Mouse (Mus musculus) megakaryocyte, embryonic 14.5 days (primary cell): ENCODE results near the gene Sel1l3.

Source experiments
- FLI1 ChIP-seq: IDR thresholded peaks from 2 replicates; pipeline ENCODE4 v1.6.1; 2012; ENCODE audit warnings: low read length, inconsistent platforms, mixed read lengths
- GATA1 ChIP-seq: IDR thresholded peaks from 3 replicates; pipeline ENCODE4 v1.6.1; 2012; ENCODE audit warnings: mixed read lengths, low read length, inconsistent platforms, borderline replicate concordance

- TF ChIP-seq GATA1 (no peak), FLI1 (no peak)
Observed at GRCm38 (mm10) chr5:53212782-53213710, 681 bp downstream of the Sel1l3 start.
